Mouse (Mus musculus): ENCODE data around the gene Spz1.

DNA sequence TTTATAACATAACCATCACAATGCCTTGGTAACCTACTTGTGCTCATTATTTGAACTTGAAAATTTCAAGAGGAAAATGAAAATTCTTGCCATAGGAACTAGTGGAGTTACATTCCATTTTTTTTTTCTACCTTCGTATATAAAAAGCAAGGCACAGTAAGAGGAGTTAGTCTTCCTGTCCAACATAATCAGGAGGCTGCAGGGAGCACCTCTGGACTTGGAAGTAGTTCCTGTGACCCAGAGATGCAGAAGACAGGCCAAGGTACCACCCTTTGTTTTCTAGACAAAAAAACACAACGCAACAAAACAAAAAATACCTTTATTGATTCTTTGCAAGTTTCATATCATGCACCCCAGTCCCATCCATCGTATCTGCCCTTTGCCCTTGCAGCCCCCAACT is 18.9 kb upstream of the Spz1 start:
- TF ChIP-seq CTCF (conservative IDR thresholded peaks at IDR 0.05; ENCODE audit: insufficient read depth, insufficient read length, low read depth, low read length): no peak
- no peak for TF ChIP-seq POLR2A (IDR thresholded peaks at IDR 0.05; ENCODE audit: low read depth, low read length)
